Mouse (Mus musculus): ENCODE measurements around the gene D3Ertd254e. TPM values are rescaled to one million over a fixed set of nuclear protein-coding genes. Genes with fewer than 3 reads are reported as not detected.
"Not testable (repeated sequence)": the region's sequence is repeated elsewhere in the genome, so short reads cannot be mapped to it uniquely, and the experiment has no call there.

The D3Ertd254e gene
- total RNA-seq (2021), result 1 to 10 TPM; 1.6 to 1.8 TPM
- long read RNA-seq, experiment 1, full-length matches to known transcripts, result 1 of 3 reads
- long read RNA-seq, experiment 1, partial matches to known transcripts, result 0 of 3 reads
- long read RNA-seq, experiment 1, other reads (novel, unspliced or antisense), result 2 of 3 reads
- long read RNA-seq, experiment 2, full-length matches to known transcripts, result 1 of 1 reads
- long read RNA-seq, experiment 2, partial matches to known transcripts, result 0 of 1 reads
- long read RNA-seq, experiment 2, other reads (novel, unspliced or antisense), result 0 of 1 reads

GRCm38 (mm10) chr3:36150934-36151686 is at the start of gene D3Ertd254e:
Gene D3Ertd254e, plus strand, starts transcription at chr3:36151017.
- DNase-seq, result peak; percentile 88

GRCm38 (mm10) chr3:36116076-36116475 is 34.7 kb upstream of the D3Ertd254e start:
- no peak for DNase-seq

- DNase-seq, result no peak
Measured at GRCm38 (mm10) chr3:36119684-36120548, 30.9 kb upstream of the D3Ertd254e start.

- DNase-seq, result not testable (repeated sequence)
Measured at GRCm38 (mm10) chr3:36126176-36126575, 24.6 kb upstream of the D3Ertd254e start.

- DNase-seq, result no peak
Measured at GRCm38 (mm10) chr3:36136152-36136551, 14.7 kb upstream of the D3Ertd254e start.

GRCm38 (mm10) chr3:36137560-36137959 is 13.3 kb upstream of the D3Ertd254e start:
- DNase-seq, result no peak

- DNase-seq, result no peak
Measured at GRCm38 (mm10) chr3:36138171-36138660, 12.6 kb upstream of the D3Ertd254e start.

- DNase-seq, result no peak
Measured at GRCm38 (mm10) chr3:36138996-36139395, 11.8 kb upstream of the D3Ertd254e start.

- DNase-seq, result no peak
Measured at GRCm38 (mm10) chr3:36150537-36150933, 282 bp upstream of the D3Ertd254e start.

- DNase-seq, result no peak
Measured at GRCm38 (mm10) chr3:36155268-36155667, 4.5 kb downstream of the D3Ertd254e start.

GRCm38 (mm10) chr3:36170670-36171210 is 19.9 kb downstream of the D3Ertd254e start:
- no peak for DNase-seq

- no peak for DNase-seq
Measured at GRCm38 (mm10) chr3:36171348-36171747, 20.5 kb downstream of the D3Ertd254e start.

- no peak for DNase-seq
Measured at GRCm38 (mm10) chr3:36173761-36174160, 22.9 kb downstream of the D3Ertd254e start.

- DNase-seq, result no peak
Measured at GRCm38 (mm10) chr3:36181519-36181918, 30.7 kb downstream of the D3Ertd254e start.

GRCm38 (mm10) chr3:36186510-36186909 is 35.7 kb downstream of the D3Ertd254e start:
- DNase-seq, result no peak

GRCm38 (mm10) chr3:36189243-36189642 is 38.4 kb downstream of the D3Ertd254e start:
- no peak for DNase-seq

- DNase-seq, result no peak
Measured at GRCm38 (mm10) chr3:36201098-36201497, 50.3 kb downstream of the D3Ertd254e start.

GRCm38 (mm10) chr3:36202932-36203331 is 52.1 kb downstream of the D3Ertd254e start:
- no peak for DNase-seq

GRCm38 (mm10) chr3:36207520-36208264 is 56.9 kb downstream of the D3Ertd254e start:
- no peak for DNase-seq

- DNase-seq, result no peak
Measured at GRCm38 (mm10) chr3:36209776-36210555, 59.1 kb downstream of the D3Ertd254e start.

Measured in gastrocnemius, postnatal 25 days (tissue).